Mouse (Mus musculus) liver, embryonic 14.5 days (tissue): ENCODE measurements at regions not wholly inside any gene's neighbourhood (a gene's known extent, or its start where the extent isn't known, plus 50 kb on each side); places are given as distances from the start of the nearest gene placed in this dataset.

Source experiments
- CTCF ChIP-seq: IDR thresholded peaks from 2 replicates; pipeline ENCODE4 v1.5.1; 2016; ENCODE audit warnings: antibody characterized with exemption, low read depth, control low read depth
- EP300 ChIP-seq: IDR thresholded peaks from 2 replicates; pipeline ENCODE4 v1.6.1; 2016; ENCODE audit warnings: antibody characterized with exemption, low read depth

GRCm38 (mm10) chr17:62545330-62545729 is 335.8 kb downstream of the Efna5 start:
- no peak for TF ChIP-seq CTCF
- TF ChIP-seq EP300 = no peak
